In the genomic region with DNA sequence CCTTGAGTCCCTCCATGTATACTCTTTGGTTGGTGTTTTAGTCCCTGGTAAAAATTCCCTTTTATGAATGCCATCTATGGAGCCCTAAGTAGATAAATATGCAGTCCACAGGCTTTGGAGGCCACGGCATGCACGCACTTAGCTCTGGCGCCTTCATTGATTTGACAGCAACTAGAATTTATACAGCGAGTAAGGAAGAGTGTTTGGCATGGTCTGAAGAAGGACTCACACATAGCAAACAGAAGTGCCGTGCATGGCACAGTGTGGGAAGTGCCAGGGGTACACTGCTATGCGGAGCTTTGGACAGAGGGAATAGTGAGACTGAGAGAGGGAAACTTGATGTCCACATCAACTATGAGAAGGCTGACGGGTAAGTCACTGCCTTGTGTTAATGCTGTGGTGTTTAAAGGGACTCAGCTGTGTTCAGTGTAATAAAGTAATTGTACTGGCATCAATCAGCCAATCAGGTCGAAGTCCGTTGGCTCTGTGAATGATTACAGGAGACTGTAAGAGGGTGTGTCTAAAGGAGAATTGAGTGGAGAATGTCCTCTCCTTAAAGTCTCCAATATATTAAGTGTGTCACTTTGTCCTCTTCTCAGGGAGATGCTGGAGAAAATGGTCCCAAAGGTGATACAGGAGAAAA, we compare ENCODE assay signal across 19 mouse cellular contexts.
DNase-seq lines count a peak whose midpoint lies in the region; ATAC-seq and TF ChIP-seq lines count a peak whose summit lies in the region.
"Had no signal": no experiment of that assay in that cellular context is flagged by ENCODE, and none has a peak within 500 bp of the region (broad histone marks: within the 10 kb centered on the region; RNA-seq: fewer than 3 reads in every experiment).

No protein-coding gene starts in this region.

- no peak overlapping the region for H3K27ac ChIP-seq in heart, embryonic 10.5 days
- H3K27ac ChIP-seq in intestine, embryonic 15.5 days: no peak overlapping the region
- H3K27ac ChIP-seq in small intestine, adult 2 months (ENCODE audit: insufficient read depth, low read depth, low read length): peak overlapping the region; percentile 26; the same call in 1 of the 2 replicates
- H3K27ac ChIP-seq: embryonic facial prominence, embryonic 13.5 days; forebrain, embryonic 15.5 days; heart, embryonic 15.5 days; hindbrain, embryonic 14.5 days had no signal

- no peak for TF ChIP-seq CTCF in small intestine, adult 2 months (IDR thresholded peaks at IDR 0.05; ENCODE audit: extremely low read depth, insufficient read length, insufficient replicate concordance, low read depth, low read length)

- no peak overlapping the region for H3K4me2 ChIP-seq in intestine, embryonic 15.5 days (replicated peaks)
- H3K4me2 ChIP-seq: embryonic facial prominence, embryonic 13.5 days; forebrain, embryonic 15.5 days; heart, embryonic 11.5 days; heart, embryonic 15.5 days; hindbrain, embryonic 14.5 days had no signal

- no peaks in the 10 kb centered on the region for H3K9me3 ChIP-seq in heart, embryonic 10.5 days
- H3K9me3 ChIP-seq in intestine, embryonic 15.5 days: no peaks in the 10 kb centered on the region
- H3K9me3 ChIP-seq: embryonic facial prominence, embryonic 13.5 days; forebrain, embryonic 15.5 days; heart, embryonic 15.5 days had no signal

- 88% methylated on average over 9 of the region's 9 CpGs for WGBS in heart, embryonic 10.5 days
- 73% methylated on average over 9 of the region's 9 CpGs for WGBS in intestine, embryonic 15.5 days
- 39% methylated on average over 9 of the region's 9 CpGs for WGBS in small intestine, adult 2 months

- no peak overlapping the region for H3K4me3 ChIP-seq in heart, embryonic 10.5 days
- H3K4me3 ChIP-seq in intestine, embryonic 15.5 days (replicated peaks): no peak overlapping the region
- no peak overlapping the region for H3K4me3 ChIP-seq in small intestine, adult 2 months (ENCODE audit: low read depth, low read length)
- H3K4me3 ChIP-seq: embryonic facial prominence, embryonic 13.5 days; forebrain, embryonic 15.5 days; heart, embryonic 15.5 days had no signal

- H3K36me3 ChIP-seq in heart, embryonic 10.5 days: no peaks in the 10 kb centered on the region
- H3K36me3 ChIP-seq in intestine, embryonic 15.5 days: no peaks in the 10 kb centered on the region
- no peaks in the 10 kb centered on the region for H3K36me3 ChIP-seq in small intestine, adult 2 months (ENCODE audit: control insufficient read depth, insufficient read depth, low read length)
- H3K36me3 ChIP-seq: embryonic facial prominence, embryonic 13.5 days; forebrain, embryonic 15.5 days; heart, embryonic 15.5 days had no signal

- peak; percentile 99 for ATAC-seq in intestine, embryonic 15.5 days

- H3K9ac ChIP-seq in intestine, embryonic 15.5 days: no peak overlapping the region
- H3K9ac ChIP-seq: embryonic facial prominence, embryonic 13.5 days; forebrain, embryonic 15.5 days; heart, embryonic 15.5 days; hindbrain, embryonic 14.5 days had no signal

- no peaks in the 10 kb centered on the region for H3K27me3 ChIP-seq in heart, embryonic 10.5 days (ENCODE audit: insufficient read depth, poor library complexity, severe bottlenecking)
- H3K27me3 ChIP-seq in intestine, embryonic 15.5 days (replicated peaks): no peaks in the 10 kb centered on the region
- no peaks in the 10 kb centered on the region for H3K27me3 ChIP-seq in small intestine, adult 2 months (ENCODE audit: control insufficient read depth, insufficient read depth, low read length)
- H3K27me3 ChIP-seq: embryonic facial prominence, embryonic 13.5 days; forebrain, embryonic 15.5 days; heart, embryonic 15.5 days had no signal

- TF ChIP-seq POLR2A in small intestine, adult 2 months (IDR thresholded peaks at IDR 0.05; ENCODE audit: low read depth, low read length): no peak

- no peaks in the 10 kb centered on the region for H3K4me1 ChIP-seq in heart, embryonic 10.5 days
- H3K4me1 ChIP-seq in intestine, embryonic 15.5 days (replicated peaks): peaks cover 4% of the 10 kb centered on the region; the same call in 1 of the 2 replicates
- H3K4me1 ChIP-seq in small intestine, adult 2 months (ENCODE audit: control insufficient read depth, insufficient read depth, insufficient read length, low read length): peaks cover 11% of the 10 kb centered on the region; the same call in 1 of the 2 replicates
- H3K4me1 ChIP-seq: heart, embryonic 15.5 days had no signal

- DNase-seq in heart, adult 11 months: peak; percentile 61
- DNase-seq in heart, embryonic 10.5 days (ENCODE audit: low spot score): no peak
- peak; percentile 31 for DNase-seq in kidney, adult 9 months
- DNase-seq in kidney, postnatal 25 days: no peak
- DNase-seq in right cerebral cortex, postnatal 25 days: no peak
- DNase-seq: adrenal gland, postnatal 25 days; cerebellum, adult 18-20 months; cerebellum, adult 9-11 months; cerebellum, postnatal 36 days; gastrocnemius, postnatal 36 days; heart, adult 18-20 months; heart, postnatal 14 days had no signal

Comparison
In these comparisons a context has a peak if more than half of its experiments do, and no peak if none do; other contexts are left out.
1. DNase-seq: peak in heart, adult 11 months (single experiment) and kidney, adult 9 months (single experiment); none in heart, embryonic 10.5 days (single experiment), kidney, postnatal 25 days (0 of 2) and right cerebral cortex, postnatal 25 days (single experiment).